Mouse (Mus musculus): ENCODE measurements around the gene Vsir. TPM values are rescaled to one million over a fixed set of nuclear protein-coding genes. Genes with fewer than 3 reads are reported as not detected.

Vsir gene
- polyA plus RNA-seq, 1 experiment from 2014 or later: 1.7 TPM

DNA sequence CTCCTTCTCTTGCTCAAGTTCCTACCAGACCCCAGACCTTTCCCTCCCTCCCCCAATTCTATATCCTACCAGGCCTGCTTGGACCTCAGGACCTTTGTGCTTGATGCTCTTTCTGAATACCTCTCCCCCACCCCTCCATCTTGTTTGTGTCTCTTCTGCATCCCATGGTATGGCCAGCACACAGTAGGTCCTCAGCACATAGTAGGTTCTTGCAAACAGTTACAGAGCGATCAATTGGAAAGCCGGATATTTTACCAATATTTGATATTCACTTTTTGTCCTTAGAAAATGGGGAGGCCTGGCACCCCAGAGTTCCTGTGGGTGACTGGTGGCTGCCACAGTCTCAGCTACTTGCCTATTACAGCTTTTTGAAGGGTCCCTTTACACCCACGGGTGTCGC is 11.6 kb upstream of the Vsir start:
- Histone ChIP-seq H3K9me3 (ENCODE audit: control insufficient read depth, low read length) (no peaks in the 10 kb centered on the region), H3K27me3 (ENCODE audit: control insufficient read depth, insufficient read depth, low read length) (no peaks in the 10 kb centered on the region; the same call in 1 of the 2 replicates), H3K27ac (ENCODE audit: low read depth, low read length) (no peak overlapping the region), H3K4me1 (ENCODE audit: control insufficient read depth, insufficient read depth, low read length) (no peaks in the 10 kb centered on the region), H3K9ac (ENCODE audit: low read length) (no peak overlapping the region), H3K4me2 (no peak overlapping the region), H3K36me3 (ENCODE audit: control insufficient read depth, insufficient read depth, low read length) (no peaks in the 10 kb centered on the region), H3K4me3 (ENCODE audit: low read depth, low read length) (no peak overlapping the region)
- no peak for ATAC-seq (ENCODE audit: low FRiP score)
- DNase-seq (ENCODE audit: low spot score, missing footprints): no peak
- 95% methylated on average over 4 of the region's 4 CpGs for whole genome bisulfite sequencing

GRCm38 (mm10) chr10:60341528-60341927 is 5.1 kb upstream of the Vsir start:
- no peak for ATAC-seq (ENCODE audit: low FRiP score)
- Histone ChIP-seq H3K9ac (ENCODE audit: low read length) (no peak overlapping the region), H3K4me3 (ENCODE audit: low read depth, low read length) (no peak overlapping the region), H3K36me3 (ENCODE audit: control insufficient read depth, insufficient read depth, low read length) (no peaks in the 10 kb centered on the region), H3K9me3 (ENCODE audit: control insufficient read depth, low read length) (no peaks in the 10 kb centered on the region), H3K4me2 (no peak overlapping the region), H3K4me1 (ENCODE audit: control insufficient read depth, insufficient read depth, low read length) (peaks cover 1% of the 10 kb centered on the region; the same call in 1 of the 2 replicates), H3K27me3 (ENCODE audit: control insufficient read depth, insufficient read depth, low read length) (no peaks in the 10 kb centered on the region), H3K27ac (ENCODE audit: low read depth, low read length) (no peak overlapping the region)
- no peak for DNase-seq (ENCODE audit: low spot score, missing footprints)
- 79% methylated on average over 9 of the region's 9 CpGs for WGBS

GRCm38 (mm10) chr10:60344111-60344510 is 2.5 kb upstream of the Vsir start:
- H3K9ac ChIP-seq (ENCODE audit: low read length): no peak overlapping the region
- peaks cover 6% of the 10 kb centered on the region; the same call in 1 of the 2 replicates for H3K27me3 ChIP-seq (ENCODE audit: control insufficient read depth, insufficient read depth, low read length)
- H3K4me3 ChIP-seq (ENCODE audit: low read depth, low read length): no peak overlapping the region
- no peaks in the 10 kb centered on the region for H3K36me3 ChIP-seq (ENCODE audit: control insufficient read depth, insufficient read depth, low read length)
- 82% methylated on average over 3 of the region's 3 CpGs for WGBS
- DNase-seq (ENCODE audit: low spot score, missing footprints) (no peak), ATAC-seq (ENCODE audit: low FRiP score) (no peak)
- no peak overlapping the region for H3K27ac ChIP-seq (ENCODE audit: low read depth, low read length)
- no peaks in the 10 kb centered on the region for H3K9me3 ChIP-seq (ENCODE audit: control insufficient read depth, low read length)
- peaks cover 8% of the 10 kb centered on the region for H3K4me1 ChIP-seq (ENCODE audit: control insufficient read depth, insufficient read depth, low read length)
- no peak overlapping the region for H3K4me2 ChIP-seq

DNA sequence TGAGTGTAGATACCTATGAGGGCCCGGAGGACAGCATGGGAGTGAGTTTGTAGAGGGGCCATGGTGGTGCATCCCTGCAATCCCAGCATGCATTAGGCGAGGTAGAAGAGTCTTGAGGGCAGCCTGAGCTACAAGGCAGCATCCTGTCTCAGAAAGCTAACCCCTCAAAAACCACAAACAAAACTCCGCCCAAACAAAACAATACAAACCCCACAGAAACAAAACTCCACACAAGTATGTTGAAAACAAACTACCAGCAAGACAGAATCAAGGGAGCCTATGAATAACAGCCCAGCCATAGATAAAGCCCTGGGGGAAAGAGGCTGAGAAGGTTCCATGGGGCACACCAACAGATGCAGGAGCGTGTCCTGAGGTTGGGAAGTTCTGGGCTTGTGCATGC is 595 bp upstream of the Vsir start:
- 86% methylated on average over 4 of the region's 4 CpGs for WGBS

GRCm38 (mm10) chr10:60347768-60348610 is 1.3 kb downstream of the Vsir start:
- no peak for DNase-seq (ENCODE audit: low spot score, missing footprints)
- Histone ChIP-seq H3K4me1 (ENCODE audit: control insufficient read depth, insufficient read depth, low read length) (peaks cover 12% of the 10 kb centered on the region), H3K27ac (ENCODE audit: low read depth, low read length) (no peak overlapping the region), H3K9ac (ENCODE audit: low read length) (no peak overlapping the region), H3K27me3 (ENCODE audit: control insufficient read depth, insufficient read depth, low read length) (peaks cover 6% of the 10 kb centered on the region; the same call in 1 of the 2 replicates), H3K4me2 (no peak overlapping the region), H3K36me3 (ENCODE audit: control insufficient read depth, insufficient read depth, low read length) (no peaks in the 10 kb centered on the region), H3K9me3 (ENCODE audit: control insufficient read depth, low read length) (no peaks in the 10 kb centered on the region), H3K4me3 (ENCODE audit: low read depth, low read length) (no peak overlapping the region)
- ATAC-seq (ENCODE audit: low FRiP score): no peak
- WGBS: 32% methylated on average over 9 of the region's 9 CpGs

More for the DNA sequence above, 595 bp upstream of the Vsir start:
- Histone ChIP-seq H3K27me3 (ENCODE audit: control insufficient read depth, insufficient read depth, low read length) (peaks cover 6% of the 10 kb centered on the region; the same call in 1 of the 2 replicates), H3K36me3 (ENCODE audit: control insufficient read depth, insufficient read depth, low read length) (no peaks in the 10 kb centered on the region), H3K9ac (ENCODE audit: low read length) (no peak overlapping the region), H3K27ac (ENCODE audit: low read depth, low read length) (no peak overlapping the region), H3K4me3 (ENCODE audit: low read depth, low read length) (no peak overlapping the region), H3K4me2 (no peak overlapping the region), H3K9me3 (ENCODE audit: control insufficient read depth, low read length) (no peaks in the 10 kb centered on the region), H3K4me1 (ENCODE audit: control insufficient read depth, insufficient read depth, low read length) (peaks cover 8% of the 10 kb centered on the region)
- DNase-seq (ENCODE audit: low spot score, missing footprints) (no peak), ATAC-seq (ENCODE audit: low FRiP score) (no peak)

GRCm38 (mm10) chr10:60349056-60349455 is 2.4 kb downstream of the Vsir start:
- no peak overlapping the region for H3K27ac ChIP-seq (ENCODE audit: low read depth, low read length)
- DNase-seq (ENCODE audit: low spot score, missing footprints): no peak
- H3K4me3 ChIP-seq (ENCODE audit: low read depth, low read length): no peak overlapping the region
- H3K9ac ChIP-seq (ENCODE audit: low read length): no peak overlapping the region
- no peaks in the 10 kb centered on the region for H3K36me3 ChIP-seq (ENCODE audit: control insufficient read depth, insufficient read depth, low read length)
- no peaks in the 10 kb centered on the region for H3K9me3 ChIP-seq (ENCODE audit: control insufficient read depth, low read length)
- WGBS: 36% methylated on average over 6 of the region's 6 CpGs
- no peak overlapping the region for H3K4me2 ChIP-seq
- peaks cover 6% of the 10 kb centered on the region; the same call in 1 of the 2 replicates for H3K27me3 ChIP-seq (ENCODE audit: control insufficient read depth, insufficient read depth, low read length)
- H3K4me1 ChIP-seq (ENCODE audit: control insufficient read depth, insufficient read depth, low read length): peaks cover 12% of the 10 kb centered on the region
- ATAC-seq (ENCODE audit: low FRiP score): no peak

DNA sequence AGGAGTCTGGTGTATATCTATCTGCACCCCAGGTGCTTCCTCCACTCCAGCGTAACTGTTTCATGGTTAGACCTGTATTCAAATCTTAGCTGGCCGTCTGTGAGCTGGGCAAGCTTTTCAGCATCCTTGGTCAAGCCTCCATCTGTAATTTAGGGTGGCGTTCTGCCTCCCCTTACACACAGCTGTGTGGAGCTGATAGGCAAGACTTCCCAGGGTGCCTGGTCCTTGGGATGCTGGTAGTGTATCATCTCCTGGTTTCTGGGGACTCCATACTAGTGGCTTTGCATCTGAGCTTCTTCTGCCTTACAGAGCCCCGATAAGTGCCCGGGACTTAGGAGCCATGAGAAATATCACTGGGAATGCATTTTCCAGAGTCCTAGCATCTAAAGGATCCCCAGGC is 3.0 kb downstream of the Vsir start:
- DNase-seq (ENCODE audit: low spot score, missing footprints): no peak
- no peaks in the 10 kb centered on the region for H3K36me3 ChIP-seq (ENCODE audit: control insufficient read depth, insufficient read depth, low read length)
- H3K27me3 ChIP-seq (ENCODE audit: control insufficient read depth, insufficient read depth, low read length): peaks cover 6% of the 10 kb centered on the region; the same call in 1 of the 2 replicates
- peaks cover 12% of the 10 kb centered on the region for H3K4me1 ChIP-seq (ENCODE audit: control insufficient read depth, insufficient read depth, low read length)
- H3K9me3 ChIP-seq (ENCODE audit: control insufficient read depth, low read length): no peaks in the 10 kb centered on the region
- ATAC-seq (ENCODE audit: low FRiP score): no peak
- 86% methylated on average over 5 of the region's 5 CpGs for WGBS
- H3K9ac ChIP-seq (ENCODE audit: low read length): no peak overlapping the region
- H3K27ac ChIP-seq (ENCODE audit: low read depth, low read length): no peak overlapping the region
- no peak overlapping the region for H3K4me2 ChIP-seq
- H3K4me3 ChIP-seq (ENCODE audit: low read depth, low read length): no peak overlapping the region

DNA sequence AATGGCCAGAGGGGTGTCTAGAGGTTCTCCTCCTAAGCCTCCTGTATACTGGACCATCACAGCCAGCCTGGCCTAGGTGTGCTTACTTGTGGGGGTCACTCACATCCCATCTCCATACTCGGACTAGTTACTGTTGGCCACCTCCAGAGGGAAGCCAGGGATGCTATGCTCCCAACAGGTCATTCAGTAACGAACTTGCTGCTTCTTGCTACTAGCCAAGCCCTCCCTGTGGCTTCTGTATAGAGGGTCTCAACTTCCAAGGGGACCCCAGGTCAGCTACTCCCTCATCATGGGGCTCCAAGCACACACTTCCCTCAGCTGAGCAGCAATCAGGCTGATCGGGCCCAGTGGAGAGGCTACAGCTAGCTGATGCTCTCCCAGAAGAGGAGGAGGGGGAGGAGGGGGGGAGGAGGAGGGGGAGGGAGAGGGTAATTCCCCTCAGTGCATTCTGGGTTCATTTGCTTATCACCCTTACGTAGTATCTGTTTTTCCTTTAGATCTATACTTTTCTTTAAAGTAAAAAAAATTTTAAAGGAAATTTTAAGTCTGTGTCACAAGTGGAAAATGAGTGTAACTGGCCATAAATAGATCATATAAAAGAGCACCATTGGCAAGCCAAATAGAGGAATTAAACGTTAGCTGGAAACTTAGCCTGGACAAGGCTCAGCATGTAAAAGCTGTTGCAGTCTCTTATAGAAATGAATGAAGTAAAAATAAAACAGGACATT is 3.6 kb downstream of the Vsir start:
- Histone ChIP-seq H3K27ac (ENCODE audit: low read depth, low read length) (no peak overlapping the region; the same call in 1 of the 2 replicates), H3K9ac (ENCODE audit: low read length) (no peak overlapping the region), H3K27me3 (ENCODE audit: control insufficient read depth, insufficient read depth, low read length) (peaks cover 6% of the 10 kb centered on the region; the same call in 1 of the 2 replicates), H3K4me1 (ENCODE audit: control insufficient read depth, insufficient read depth, low read length) (peaks cover 12% of the 10 kb centered on the region), H3K4me2 (no peak overlapping the region), H3K9me3 (ENCODE audit: control insufficient read depth, low read length) (no peaks in the 10 kb centered on the region), H3K4me3 (ENCODE audit: low read depth, low read length) (no peak overlapping the region), H3K36me3 (ENCODE audit: control insufficient read depth, insufficient read depth, low read length) (no peaks in the 10 kb centered on the region)
- ATAC-seq (ENCODE audit: low FRiP score) (no peak), DNase-seq (ENCODE audit: low spot score, missing footprints) (no peak)
- WGBS: 59% methylated on average over 5 of the region's 5 CpGs

DNA sequence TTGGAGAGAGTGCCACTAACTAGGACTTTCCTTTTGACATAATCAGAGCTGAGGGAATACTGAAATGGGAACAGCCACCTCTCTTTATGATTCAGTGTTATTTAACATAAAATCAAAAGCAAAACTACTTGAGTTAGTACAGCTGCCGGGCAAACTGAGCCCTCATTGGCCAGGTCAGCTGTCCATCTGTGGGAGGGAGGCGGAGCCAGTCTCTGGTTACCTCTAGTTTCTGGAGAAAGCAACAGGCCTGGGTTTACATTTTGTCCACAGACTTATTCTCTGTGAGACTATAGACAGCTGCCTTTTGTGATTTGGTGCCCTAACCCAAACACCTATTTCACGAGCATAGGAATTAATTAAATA is 4.1 kb downstream of the Vsir start:
- peaks cover 12% of the 10 kb centered on the region for H3K4me1 ChIP-seq (ENCODE audit: control insufficient read depth, insufficient read depth, low read length)
- H3K4me2 ChIP-seq: no peak overlapping the region
- H3K27ac ChIP-seq (ENCODE audit: low read depth, low read length): no peak overlapping the region; the same call in 1 of the 2 replicates
- peaks cover 6% of the 10 kb centered on the region; the same call in 1 of the 2 replicates for H3K27me3 ChIP-seq (ENCODE audit: control insufficient read depth, insufficient read depth, low read length)
- H3K9ac ChIP-seq (ENCODE audit: low read length): no peak overlapping the region
- H3K4me3 ChIP-seq (ENCODE audit: low read depth, low read length): no peak overlapping the region
- no peak for ATAC-seq (ENCODE audit: low FRiP score)
- peak; percentile 97 for DNase-seq (ENCODE audit: low spot score, missing footprints)
- no peaks in the 10 kb centered on the region for H3K9me3 ChIP-seq (ENCODE audit: control insufficient read depth, low read length)
- H3K36me3 ChIP-seq (ENCODE audit: control insufficient read depth, insufficient read depth, low read length): no peaks in the 10 kb centered on the region
- WGBS: 41% methylated on average over 3 of the region's 3 CpGs
